Mouse (Mus musculus) testis, adult 2 months (tissue): Measurements from ENCODE around the gene Nrn1l. TPM values are rescaled to one million over a fixed set of nuclear protein-coding genes. Genes with fewer than 3 reads are reported as not detected.

Experiments used
- H3K27ac ChIP-seq: fragments of 200-500 bp; 2 replicates; pipeline ENCODE4 v1.5.1; 2012; ENCODE audit warnings: low read depth, low read length; ENCODE audit not compliant: control insufficient read depth, insufficient read depth
- H3K27me3 ChIP-seq: fragments of 200-500 bp; 2 replicates; pipeline ENCODE4 v1.6.1; 2012; ENCODE audit warnings: mild to moderate bottlenecking, low read length, moderate library complexity; ENCODE audit not compliant: control insufficient read depth, insufficient read depth
- H3K36me3 ChIP-seq: fragments of 200-500 bp; 2 replicates; pipeline ENCODE4 v1.6.1; 2012; ENCODE audit warnings: mild to moderate bottlenecking, low read length; ENCODE audit not compliant: control insufficient read depth, insufficient read depth
- H3K4me1 ChIP-seq: fragments of 200-500 bp; 2 replicates; pipeline ENCODE4 v1.6.1; 2012; ENCODE audit warnings: low read length; ENCODE audit not compliant: control insufficient read depth, insufficient read depth
- H3K4me3 ChIP-seq: fragments of 200-500 bp; 2 replicates; pipeline ENCODE4 v1.5.1; 2012; ENCODE audit warnings: low read depth, mild to moderate bottlenecking, low read length, moderate library complexity, mixed read lengths; ENCODE audit not compliant: control insufficient read depth
- CTCF ChIP-seq: fragments of 200-500 bp; IDR thresholded peaks from 2 replicates; pipeline ENCODE4 v1.5.1; 2012; ENCODE audit warnings: low read depth, mild to moderate bottlenecking, inconsistent platforms, low read length, moderate library complexity; ENCODE audit not compliant: control insufficient read depth, insufficient read depth, insufficient replicate concordance
- POLR2A ChIP-seq: fragments of 200-500 bp; IDR thresholded peaks from 2 replicates; pipeline ENCODE4 v1.6.1; 2012; ENCODE audit warnings: low read depth, mild to moderate bottlenecking, inconsistent platforms, low read length, moderate library complexity; ENCODE audit not compliant: control insufficient read depth
- polyA plus RNA-seq: library from polyadenylated mRNA; depleted of rRNA; stranded (reverse); fragments of >200 nt; gene quantifications from 2 replicates; pipeline ENCODE4 v1.2.3, GENCODE M21; 2012

The Nrn1l gene
- polyA plus RNA-seq, 1 experiment, result 5.0 TPM

- no peaks in the 10 kb centered on the region for H3K36me3 ChIP-seq
- peaks cover 10% of the 10 kb centered on the region for H3K4me1 ChIP-seq
- H3K4me3 ChIP-seq, result no peak overlapping the region
- no peaks in the 10 kb centered on the region for H3K27me3 ChIP-seq
- TF ChIP-seq POLR2A (no peak), CTCF (no peak)
- no peak overlapping the region for H3K27ac ChIP-seq
These were observed 39.2 kb downstream of the Nrn1l start for GRCm38 (mm10) chr8:105932525-105932924.

- no peak within 1 kb of the TSS for H3K4me3 ChIP-seq
- TF ChIP-seq CTCF (no peak), POLR2A (no peak)
- H3K27me3 ChIP-seq, result no peaks in the 10 kb centered on the region
- H3K27ac ChIP-seq, result no peak within 1 kb of the TSS
- no peaks in the 10 kb centered on the region for H3K36me3 ChIP-seq
- peaks cover 13% of the 10 kb centered on the region for H3K4me1 ChIP-seq
These were observed 40.4 kb downstream of the Nrn1l start, which contains the start of gene Ctrl for GRCm38 (mm10) chr8:105933762-105934161. TSS of gene Ctrl (minus strand) at chr8:105933862.

GRCm38 (mm10) chr8:105935105-105935504 is 41.7 kb downstream of the Nrn1l start:
- H3K27me3 ChIP-seq, result no peaks in the 10 kb centered on the region
- no peak overlapping the region for H3K4me3 ChIP-seq
- H3K4me1 ChIP-seq, result peaks cover 13% of the 10 kb centered on the region
- TF ChIP-seq CTCF (no peak), POLR2A (no peak)
- H3K27ac ChIP-seq, result no peak overlapping the region
- H3K36me3 ChIP-seq, result no peaks in the 10 kb centered on the region

GRCm38 (mm10) chr8:105935863-105936603 is 42.7 kb downstream of the Nrn1l start:
- Histone ChIP-seq H3K4me3 (no peak overlapping the region), H3K36me3 (no peaks in the 10 kb centered on the region), H3K27ac (no peak overlapping the region), H3K27me3 (no peaks in the 10 kb centered on the region), H3K4me1 (peaks cover 13% of the 10 kb centered on the region)
- TF ChIP-seq CTCF (no peak), POLR2A (no peak)

GRCm38 (mm10) chr8:105936866-105937475 is 43.6 kb downstream of the Nrn1l start:
- Histone ChIP-seq H3K27ac (peak overlapping the region; percentile 86), H3K4me3 (peak overlapping the region; percentile 95), H3K4me1 (peaks cover 13% of the 10 kb centered on the region), H3K27me3 (no peaks in the 10 kb centered on the region), H3K36me3 (no peaks in the 10 kb centered on the region)
- TF ChIP-seq CTCF (no peak), POLR2A (peak; percentile 67)

GRCm38 (mm10) chr8:105937496-105938305 is 44.3 kb downstream of the Nrn1l start:
- peaks cover 13% of the 10 kb centered on the region for H3K4me1 ChIP-seq
- peak overlapping the region; percentile 86 for H3K27ac ChIP-seq
- TF ChIP-seq CTCF (no peak), POLR2A (no peak)
- no peaks in the 10 kb centered on the region for H3K36me3 ChIP-seq
- H3K27me3 ChIP-seq, result no peaks in the 10 kb centered on the region
- H3K4me3 ChIP-seq, result peak overlapping the region; percentile 95

- Histone ChIP-seq H3K4me3 (peak within 1 kb of the TSS; percentile 95), H3K27ac (peak within 1 kb of the TSS; percentile 86), H3K27me3 (no peaks in the 10 kb centered on the region), H3K4me1 (peaks cover 13% of the 10 kb centered on the region), H3K36me3 (no peaks in the 10 kb centered on the region)
- TF ChIP-seq CTCF (no peak), POLR2A (no peak)
These were observed 44.9 kb downstream of the Nrn1l start, which contains the start of gene Psmb10 for GRCm38 (mm10) chr8:105938306-105938669. TSS of gene Psmb10 (minus strand) at chr8:105938444.
